Mouse (Mus musculus) megakaryocyte, adult 5-6 weeks (primary cell): Measurements from ENCODE around the gene Mrvi1. TPM values are rescaled to one million over a fixed set of nuclear protein-coding genes. Genes with fewer than 3 reads are reported as not detected.

ENCODE experiments used
- ATAC-seq: 2 replicates; pipeline ENCODE4 v1.8.0; 2016; ENCODE audit warnings: mild to moderate bottlenecking, inconsistent platforms; ENCODE audit not compliant: poor library complexity, severe bottlenecking
- total RNA-seq, 2 experiments: library from RNA; stranded (forward) in 1 of 2; stranded (reverse) in 1 of 2; fragments of 153-499, 151-499 nt in 1 of 2; fragments of 221-1000, 200-1000 nt in 1 of 2; gene quantifications; 2 replicates each; pipeline versions ENCODE4 v1.2.3 to v1.2.4; 2015 to 2017

Mrvi1 gene
- total RNA-seq, 2 experiments from 2014 or later = 0.02 to 0.04 TPM

DNA sequence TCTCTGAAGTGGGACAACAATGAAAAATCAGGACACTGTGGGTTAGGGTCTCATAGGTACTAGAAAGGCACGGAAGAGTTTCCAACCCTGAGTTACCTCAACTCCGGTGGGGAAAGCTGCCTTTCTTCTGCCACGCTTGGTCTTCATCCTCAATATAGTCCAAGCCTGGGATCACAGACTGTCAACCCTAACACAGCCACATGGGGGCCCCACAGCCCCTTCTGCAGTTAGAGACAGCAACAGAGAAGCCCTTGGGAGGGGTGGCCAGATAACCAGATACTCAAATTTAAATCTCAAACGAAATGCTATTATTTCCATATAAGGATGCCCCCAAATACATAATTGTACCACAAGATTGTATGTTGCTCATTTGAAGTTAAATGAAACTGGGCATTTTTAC lies 503 bp upstream of the Mrvi1 start:
- peak; percentile 76 for ATAC-seq

DNA sequence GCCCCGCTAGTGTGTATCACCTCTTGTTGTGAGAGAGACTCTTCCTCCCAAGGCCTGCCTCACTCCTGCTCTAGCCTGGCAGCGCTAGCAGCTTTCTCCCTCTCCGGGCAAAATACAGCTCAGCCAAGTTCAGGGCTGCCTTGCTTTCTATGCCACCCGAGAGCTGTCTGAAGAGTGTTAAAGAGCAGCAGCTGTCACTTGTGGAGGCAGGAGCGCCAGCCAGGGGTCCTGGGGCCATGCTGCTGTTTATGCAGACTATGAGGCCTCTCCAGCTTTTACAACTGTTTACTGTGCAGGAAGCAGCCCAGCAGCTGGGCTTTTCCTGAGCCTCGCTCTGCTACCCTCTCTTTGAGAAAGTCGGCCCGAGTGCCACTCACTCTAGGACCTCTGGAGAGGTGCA lies 1.2 kb downstream of the Mrvi1 start:
- ATAC-seq = no peak

GRCm38 (mm10) chr7:110977699-110978392 lies 4.4 kb downstream of the Mrvi1 start:
- peak; percentile 54 for ATAC-seq

DNA sequence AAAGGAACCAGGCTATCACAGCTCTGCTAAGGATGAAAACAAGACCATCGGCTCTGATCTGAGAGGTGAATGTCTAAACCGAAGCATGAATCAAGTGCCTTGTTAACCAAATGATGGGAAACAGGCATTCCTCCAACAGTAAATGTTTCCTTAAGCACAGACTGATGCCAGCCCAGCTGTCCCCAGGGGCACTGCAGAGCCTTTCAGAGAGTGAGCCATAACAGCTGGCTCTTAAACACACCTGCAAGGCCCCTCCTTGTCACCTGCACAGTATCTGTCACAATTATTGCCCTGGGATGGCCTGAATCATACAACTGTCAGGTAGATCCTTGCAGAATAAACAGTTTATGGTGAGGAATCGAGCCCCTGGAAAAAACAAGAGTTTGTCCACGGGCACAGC lies 8.8 kb downstream of the Mrvi1 start:
- ATAC-seq = no peak

- ATAC-seq = no peak
These were observed 9.5 kb downstream of the Mrvi1 start for GRCm38 (mm10) chr7:110972796-110973195.

DNA sequence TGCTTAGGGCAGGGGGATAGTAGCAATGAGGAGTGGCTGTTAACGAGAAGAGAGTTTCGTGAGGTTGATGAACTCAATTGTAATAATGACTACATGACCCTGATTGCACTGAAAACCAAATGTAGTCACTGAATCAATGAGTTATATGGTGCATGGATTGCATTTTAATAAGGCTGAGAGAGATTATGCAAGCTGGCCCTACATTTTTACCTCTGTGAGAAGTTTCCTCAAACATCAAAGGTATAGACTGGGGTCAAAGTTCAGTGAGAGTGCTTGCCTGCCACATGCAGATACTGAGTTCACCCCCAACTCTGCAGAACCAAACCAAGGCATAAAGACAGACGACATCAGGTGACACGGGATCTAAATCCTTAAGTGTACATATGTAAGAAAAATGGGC lies 14.9 kb downstream of the Mrvi1 start:
- ATAC-seq = no peak

GRCm38 (mm10) chr7:110966853-110967252 lies 15.4 kb downstream of the Mrvi1 start:
- no peak for ATAC-seq

DNA sequence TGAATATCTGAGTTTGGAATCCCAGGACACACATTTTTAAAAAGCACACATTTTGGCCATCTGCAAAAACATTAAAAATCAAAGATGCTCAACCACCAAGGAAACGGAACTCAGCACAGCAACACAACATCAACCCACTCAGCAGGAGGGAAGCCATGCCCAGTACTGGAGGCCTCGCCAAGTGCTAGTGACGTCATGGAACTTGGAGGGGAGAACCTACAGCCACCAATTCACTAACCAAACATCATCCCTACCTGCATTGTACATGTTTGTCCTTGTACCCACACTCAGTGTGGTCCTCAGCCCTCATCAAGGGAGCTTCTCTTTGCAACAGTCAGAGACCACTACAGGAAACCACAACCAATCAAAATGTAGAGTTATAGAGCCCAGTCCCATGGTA lies 16.9 kb downstream of the Mrvi1 start:
- no peak for ATAC-seq

DNA sequence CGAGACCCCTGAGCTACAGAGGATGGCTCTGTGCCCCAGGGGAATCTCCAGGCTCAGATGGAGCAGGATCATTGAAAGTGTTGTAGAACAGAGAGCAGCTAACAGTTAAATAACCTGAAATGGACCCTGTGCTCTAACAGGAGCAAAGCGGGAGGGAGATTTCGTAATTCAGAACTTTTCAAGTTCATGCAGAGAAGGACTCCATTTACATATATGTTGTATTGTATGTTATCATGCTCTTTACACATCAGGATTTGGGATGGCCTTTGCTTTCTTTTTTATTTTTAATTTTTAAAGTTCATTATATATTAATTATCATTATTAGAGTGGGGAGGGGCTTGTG lies 18.6 kb downstream of the Mrvi1 start:
- ATAC-seq = peak; percentile 22; the same call in 1 of the 2 replicates

DNA sequence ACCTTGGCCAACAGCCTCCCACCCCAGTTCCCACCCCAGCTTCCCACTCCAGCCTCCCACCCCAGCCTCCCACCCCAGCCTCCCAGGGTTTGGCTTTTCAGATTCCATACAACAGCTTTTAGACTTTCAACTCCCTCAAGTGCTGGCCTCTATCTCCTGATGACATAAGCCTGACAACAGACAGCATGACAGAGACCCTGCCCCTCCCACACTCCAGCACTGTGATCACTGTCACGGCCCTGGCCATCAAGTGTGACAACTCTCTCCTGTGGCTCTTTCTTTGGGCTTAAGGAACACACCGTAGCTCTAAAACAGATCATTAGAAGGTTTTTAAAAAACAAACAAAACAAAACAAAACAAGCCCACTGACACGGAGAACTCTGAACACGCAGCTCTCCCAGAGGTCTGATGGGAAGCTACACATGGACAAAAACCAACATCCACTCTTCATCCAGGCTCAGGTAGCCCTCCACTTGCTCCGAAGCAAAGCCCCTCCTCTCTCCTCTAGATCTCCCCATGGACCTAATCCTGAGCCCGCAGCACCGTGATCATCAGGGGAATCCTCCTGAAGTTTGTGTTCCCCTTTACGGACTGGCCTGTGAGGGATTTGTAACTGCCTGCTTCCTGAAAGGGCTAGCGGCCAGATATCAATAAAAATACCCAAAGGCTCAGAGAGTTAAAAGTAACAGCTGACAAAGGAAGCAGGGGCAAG lies 19.2 kb downstream of the Mrvi1 start:
- 0 out of 2 replicates have a peak, but pooled peaks have one; percentile 56 for ATAC-seq

GRCm38 (mm10) chr7:110962497-110962896 lies 19.8 kb downstream of the Mrvi1 start:
- ATAC-seq = no peak

DNA sequence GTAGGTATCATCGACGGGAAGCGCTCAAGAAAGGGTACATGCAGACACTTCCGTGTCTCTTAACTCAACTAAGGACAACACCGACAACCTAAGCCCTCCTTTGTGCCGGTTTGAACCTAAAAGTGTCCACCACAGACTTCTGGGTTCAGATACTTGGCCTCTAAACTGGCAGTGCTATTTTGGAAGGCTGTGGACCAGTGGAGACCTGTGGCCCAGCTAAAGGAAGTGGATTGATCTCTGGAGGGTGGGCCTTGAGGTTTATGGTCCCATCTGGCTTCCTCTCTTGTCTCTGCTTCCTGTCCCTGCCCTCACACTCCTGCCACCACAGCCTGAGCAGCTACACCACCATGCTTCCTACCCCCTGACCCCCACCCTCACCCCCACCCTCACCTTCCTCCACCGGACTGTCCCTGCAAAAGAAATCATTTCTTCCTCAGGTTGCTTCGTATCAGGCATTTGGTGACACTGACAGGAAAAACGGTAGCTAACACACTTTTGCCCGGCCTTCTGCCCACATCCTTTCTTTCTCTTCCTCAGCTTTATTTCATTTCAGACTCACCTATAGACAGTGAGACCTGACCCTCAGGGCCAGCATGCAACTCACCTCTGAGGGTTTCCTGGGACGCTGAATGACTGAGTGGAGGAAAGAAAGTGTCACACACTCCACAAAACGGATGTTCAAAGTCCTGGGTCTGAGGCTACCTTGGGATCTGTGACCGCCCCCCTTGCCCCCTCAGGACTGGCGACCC lies 25.7 kb downstream of the Mrvi1 start:
- ATAC-seq = peak; percentile 79

DNA sequence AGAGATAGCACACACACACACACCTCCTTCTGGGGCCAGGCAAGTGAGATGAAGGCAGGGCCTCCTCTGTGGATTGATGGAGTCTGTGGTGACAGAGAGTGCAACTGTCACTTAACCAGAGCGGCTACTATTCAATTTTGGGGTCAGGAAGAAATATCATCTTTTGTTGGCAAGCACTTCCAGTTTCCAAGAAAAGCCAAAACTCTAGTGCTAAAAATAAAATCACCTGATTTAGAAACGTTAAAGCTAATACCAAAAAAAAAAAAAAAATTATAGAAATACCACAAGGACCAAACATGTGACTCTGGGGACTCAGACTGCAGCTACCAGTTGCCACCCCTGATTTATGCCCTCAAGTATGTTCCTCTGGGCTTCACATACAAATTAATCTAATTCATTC lies 26.7 kb downstream of the Mrvi1 start:
- ATAC-seq = no peak

- ATAC-seq = no peak
These were observed 28.0 kb downstream of the Mrvi1 start for GRCm38 (mm10) chr7:110954072-110954858.

DNA sequence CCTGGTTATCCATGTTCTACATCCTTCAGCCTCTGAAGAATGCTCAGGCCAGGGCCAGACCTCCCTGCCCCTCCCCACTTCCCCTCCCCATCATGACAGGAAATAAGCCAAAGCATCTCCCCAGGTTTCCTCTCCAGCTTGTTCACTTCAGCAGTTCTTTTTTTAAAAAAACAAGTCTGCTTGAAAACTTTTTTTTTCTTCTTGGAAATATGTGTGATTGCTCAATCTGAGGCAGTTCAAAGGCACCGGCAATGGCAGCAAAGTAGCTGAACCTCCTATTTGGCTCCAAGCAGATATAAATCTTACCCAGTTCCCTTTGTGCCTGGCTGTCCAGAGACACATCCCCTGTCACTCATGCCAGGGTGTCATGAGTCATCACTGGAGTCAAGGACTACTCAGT lies 29.1 kb downstream of the Mrvi1 start:
- no peak for ATAC-seq

DNA sequence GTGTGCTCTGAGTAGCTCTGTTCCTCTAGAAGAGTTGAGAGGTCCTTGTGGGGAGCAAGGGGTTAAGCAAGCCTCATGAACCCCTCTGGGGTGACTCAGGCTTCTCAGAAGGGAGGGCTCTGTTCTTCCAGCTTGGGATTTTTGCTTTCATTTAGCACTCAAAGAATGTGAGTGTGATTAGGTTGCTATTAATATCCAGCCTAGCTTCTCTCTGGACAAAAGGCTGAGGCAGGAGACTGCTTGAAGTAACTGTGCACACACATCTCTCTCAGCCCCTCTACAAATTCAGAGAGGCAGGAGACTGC lies 31.7 kb downstream of the Mrvi1 start:
- no peak for ATAC-seq

- ATAC-seq = no peak
These were observed 32.3 kb downstream of the Mrvi1 start for GRCm38 (mm10) chr7:110949785-110950620.

DNA sequence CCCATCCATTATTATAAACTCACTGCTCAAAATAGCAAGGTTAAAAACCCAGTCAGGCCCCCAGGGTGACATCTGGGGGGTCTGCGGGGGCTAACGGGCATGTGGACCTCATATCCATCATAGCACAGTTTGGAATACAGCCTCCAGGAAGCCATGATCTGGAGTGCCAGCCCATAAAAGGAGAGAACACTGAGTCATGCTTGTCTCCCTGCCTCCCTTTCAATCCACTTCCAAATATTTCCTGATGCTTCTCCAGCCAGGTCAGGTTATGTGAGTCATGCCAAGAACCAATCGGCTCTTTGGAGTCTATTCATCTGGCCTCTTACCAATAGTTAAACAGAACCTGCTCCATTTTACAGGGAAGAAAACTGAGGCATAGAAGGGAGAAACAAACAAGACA lies 33.7 kb downstream of the Mrvi1 start:
- no peak for ATAC-seq

DNA sequence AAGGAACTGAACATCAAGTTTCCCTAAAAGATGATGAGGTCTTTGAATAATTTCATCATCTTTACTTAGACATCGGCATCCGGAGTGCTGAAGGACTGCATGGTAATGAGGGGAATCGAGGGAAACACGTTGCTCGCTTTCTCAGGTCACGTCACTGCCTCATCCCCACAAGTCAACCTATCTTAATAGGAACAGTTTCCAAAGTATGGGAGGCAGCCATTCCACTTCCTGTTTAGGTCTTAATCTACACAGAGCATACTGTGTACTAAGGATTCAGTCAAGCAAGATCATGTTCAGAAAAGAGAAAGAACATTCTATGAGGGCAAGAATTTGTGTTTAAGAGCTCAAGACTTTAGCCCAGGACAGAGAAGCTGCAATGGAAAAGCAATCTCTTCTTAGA lies 34.6 kb downstream of the Mrvi1 start:
- no peak for ATAC-seq

DNA sequence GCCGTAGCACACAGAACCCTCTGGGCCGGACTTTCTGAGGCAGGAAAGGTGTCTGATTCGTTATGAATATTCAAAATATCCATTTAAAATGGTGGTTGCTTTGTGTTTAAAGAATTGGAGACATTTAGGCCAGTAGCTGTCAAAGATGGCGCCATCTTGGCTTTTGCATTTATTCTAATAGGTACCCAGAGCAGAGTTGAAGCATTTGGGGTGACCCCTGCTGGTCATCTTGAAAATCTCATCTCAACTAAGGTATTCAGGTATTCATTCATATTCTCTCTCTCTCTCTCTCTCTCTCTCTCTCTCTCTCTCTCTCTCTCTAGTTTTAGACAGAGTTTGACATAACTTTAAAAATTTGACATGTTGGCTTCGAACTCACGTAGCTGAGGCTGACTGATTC lies 35.5 kb downstream of the Mrvi1 start:
- ATAC-seq = peak; percentile 77
